Mouse (Mus musculus) liver, embryonic 12.5 days (tissue): Measurements from ENCODE around the gene Ddx10. TPM values are rescaled to one million over a fixed set of nuclear protein-coding genes. Genes with fewer than 3 reads are reported as not detected.

ENCODE experiments used
- ATAC-seq: fragments of 200-750 bp; cut with Nextera tagmentation; 2 replicates; pipeline ENCODE4 v1.8.0; 2017; ENCODE audit warnings: moderate number of reproducible peaks, mild to moderate bottlenecking, moderate library complexity
- H3K27ac ChIP-seq: fragments of 300-500 bp; sonication (generic); 2 replicates; pipeline ENCODE4 v1.5.1; 2016; ENCODE audit warnings: mild to moderate bottlenecking
- H3K27me3 ChIP-seq: fragments of 300-500 bp; sonication (generic); replicated peaks from 2 replicates; pipeline ENCODE4 v1.6.1; 2016; ENCODE audit warnings: mild to moderate bottlenecking, moderate library complexity
- H3K36me3 ChIP-seq: fragments of 300-500 bp; sonication (generic); 2 replicates; pipeline ENCODE4 v1.6.1; 2016; ENCODE audit warnings: mild to moderate bottlenecking, moderate library complexity
- H3K4me1 ChIP-seq: fragments of 300-500 bp; sonication (generic); 2 replicates; pipeline ENCODE4 v1.6.1; 2016
- H3K4me2 ChIP-seq: fragments of 300-500 bp; sonication (generic); 2 replicates; pipeline ENCODE4 v1.6.1; 2016; ENCODE audit warnings: mild to moderate bottlenecking, moderate library complexity
- H3K4me3 ChIP-seq: fragments of 300-500 bp; sonication (generic); 2 replicates; pipeline ENCODE4 v1.5.1; 2016; ENCODE audit warnings: mild to moderate bottlenecking, moderate library complexity
- H3K9ac ChIP-seq: fragments of 300-500 bp; sonication (generic); 2 replicates; pipeline ENCODE4 v1.6.1; 2016; ENCODE audit warnings: mild to moderate bottlenecking, moderate library complexity
- H3K9me3 ChIP-seq: fragments of 300-500 bp; sonication (generic); replicated peaks from 2 replicates; pipeline ENCODE4 v1.6.1; 2016; ENCODE audit warnings: mild to moderate bottlenecking, moderate library complexity
- WGBS: fragments of 180-500 bp; shearing (Covaris S2); methylation state at CpG from one replicate; pipeline ENCODE4 v1.1.7; 2016; ENCODE audit not compliant: insufficient replicate concordance; 5-methylcytosine and 5-hydroxymethylcytosine counted together
- polyA plus RNA-seq: library from polyadenylated mRNA; unstranded; fragments of >200 nt; fragmentation: Nextera tagmentation; extraction: Ambion mirVana; gene quantifications from 2 replicates; pipeline ENCODE4 v1.2.1, GENCODE M21; 2016

Gene Ddx10
- polyA plus RNA-seq, 1 experiment from 2014 or later, result 24.3 TPM

DNA sequence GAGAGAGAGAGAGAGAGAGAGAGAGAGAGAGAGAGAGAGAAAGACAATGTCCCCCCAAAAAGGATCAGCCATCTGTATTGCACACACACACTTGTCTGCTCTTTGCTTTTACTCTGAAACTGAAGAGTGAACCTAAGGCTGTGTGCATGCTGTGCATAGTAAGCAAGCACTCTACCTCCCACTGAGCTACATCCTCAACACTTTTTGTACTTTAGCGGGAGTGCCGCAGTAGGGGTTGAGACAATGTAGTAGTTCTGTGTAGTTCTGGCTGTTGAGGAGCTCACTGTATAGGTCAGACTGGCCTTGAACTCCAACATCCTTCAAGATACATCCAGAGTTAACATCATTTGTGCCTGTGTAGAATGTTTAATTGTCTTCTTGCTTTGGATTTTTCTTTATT is 17.7 kb upstream of the Ddx10 start:
- Histone ChIP-seq H3K9ac (no peak overlapping the region), H3K27me3 (no peaks in the 10 kb centered on the region), H3K4me2 (no peak overlapping the region), H3K36me3 (no peaks in the 10 kb centered on the region), H3K9me3 (no peaks in the 10 kb centered on the region), H3K27ac (no peak overlapping the region), H3K4me3 (no peak overlapping the region), H3K4me1 (no peaks in the 10 kb centered on the region)
- WGBS, result 83% methylated on average over 2 of the region's 2 CpGs
- ATAC-seq, result no peak

DNA sequence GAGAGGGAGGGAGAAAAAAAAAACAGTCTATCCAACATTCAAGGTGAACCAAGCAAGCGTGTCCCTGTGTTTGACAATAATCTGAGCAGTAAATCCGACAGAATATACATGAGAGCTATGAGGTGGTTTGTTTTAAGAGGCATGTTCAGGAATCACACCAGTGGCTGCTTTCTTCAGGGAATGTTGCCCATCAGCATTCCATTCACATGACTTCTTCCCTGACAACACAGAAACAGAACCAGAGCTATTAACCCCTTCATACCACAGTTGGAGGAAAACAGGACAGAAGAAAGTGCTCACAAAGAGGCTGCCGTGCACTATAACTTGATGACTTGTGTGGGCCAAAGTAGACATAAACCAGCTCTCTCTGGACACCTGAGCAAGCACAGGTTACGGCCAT is 16.5 kb upstream of the Ddx10 start:
- no peak overlapping the region for H3K4me3 ChIP-seq
- no peak overlapping the region for H3K27ac ChIP-seq
- no peaks in the 10 kb centered on the region for H3K36me3 ChIP-seq
- H3K9ac ChIP-seq, result no peak overlapping the region
- 60% methylated on average over 4 of the region's 4 CpGs for WGBS
- no peaks in the 10 kb centered on the region for H3K27me3 ChIP-seq
- no peak for ATAC-seq
- no peak overlapping the region for H3K4me2 ChIP-seq
- no peaks in the 10 kb centered on the region for H3K4me1 ChIP-seq
- no peaks in the 10 kb centered on the region for H3K9me3 ChIP-seq

DNA sequence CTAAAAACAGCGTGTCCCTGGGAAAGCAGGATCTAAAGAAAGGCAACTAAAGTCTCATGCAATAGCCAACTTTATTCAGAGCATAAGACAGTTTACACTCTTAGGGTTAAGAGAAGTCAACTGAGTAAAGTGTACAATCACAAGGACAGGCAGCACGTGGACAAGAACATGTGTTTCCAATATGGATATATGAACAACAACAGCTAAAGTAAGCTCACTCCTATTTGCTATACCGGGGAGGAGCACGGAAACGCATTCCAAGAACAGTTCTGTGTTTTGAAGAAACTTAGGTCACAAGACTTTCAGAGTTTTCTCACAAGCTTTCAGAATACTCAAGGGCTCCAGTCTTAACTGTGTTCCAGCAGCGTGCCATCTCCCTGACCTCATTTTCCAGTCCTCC is 10.3 kb upstream of the Ddx10 start:
- Histone ChIP-seq H3K4me3 (no peak overlapping the region), H3K9me3 (no peaks in the 10 kb centered on the region), H3K9ac (no peak overlapping the region), H3K36me3 (no peaks in the 10 kb centered on the region), H3K27ac (no peak overlapping the region), H3K4me1 (no peaks in the 10 kb centered on the region), H3K27me3 (no peaks in the 10 kb centered on the region), H3K4me2 (no peak overlapping the region)
- 36% methylated on average over 6 of the region's 6 CpGs for whole genome bisulfite sequencing
- no peak for ATAC-seq

DNA sequence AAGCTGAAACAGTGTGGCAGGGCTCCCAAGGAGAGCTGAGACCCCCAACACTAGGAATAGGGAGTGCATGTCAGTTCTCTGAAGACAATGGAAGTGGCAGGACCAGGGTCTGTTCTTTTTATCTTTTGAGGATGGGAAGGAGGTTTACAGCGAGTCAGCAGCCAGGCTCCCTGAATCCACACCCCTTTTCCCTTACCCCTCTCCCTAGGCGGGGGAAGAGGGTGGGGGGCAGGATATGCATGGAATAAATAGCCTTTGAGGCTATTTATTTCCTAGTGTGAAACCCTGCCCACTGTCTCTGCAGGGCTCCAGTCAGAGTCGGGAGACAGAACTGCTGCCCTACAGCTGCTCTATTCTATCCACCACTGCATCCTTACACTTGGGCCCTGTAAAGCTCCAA is 9.9 kb upstream of the Ddx10 start:
- H3K9me3 ChIP-seq, result no peaks in the 10 kb centered on the region
- 18% methylated on average over 3 of the region's 3 CpGs for WGBS
- ATAC-seq, result no peak

DNA sequence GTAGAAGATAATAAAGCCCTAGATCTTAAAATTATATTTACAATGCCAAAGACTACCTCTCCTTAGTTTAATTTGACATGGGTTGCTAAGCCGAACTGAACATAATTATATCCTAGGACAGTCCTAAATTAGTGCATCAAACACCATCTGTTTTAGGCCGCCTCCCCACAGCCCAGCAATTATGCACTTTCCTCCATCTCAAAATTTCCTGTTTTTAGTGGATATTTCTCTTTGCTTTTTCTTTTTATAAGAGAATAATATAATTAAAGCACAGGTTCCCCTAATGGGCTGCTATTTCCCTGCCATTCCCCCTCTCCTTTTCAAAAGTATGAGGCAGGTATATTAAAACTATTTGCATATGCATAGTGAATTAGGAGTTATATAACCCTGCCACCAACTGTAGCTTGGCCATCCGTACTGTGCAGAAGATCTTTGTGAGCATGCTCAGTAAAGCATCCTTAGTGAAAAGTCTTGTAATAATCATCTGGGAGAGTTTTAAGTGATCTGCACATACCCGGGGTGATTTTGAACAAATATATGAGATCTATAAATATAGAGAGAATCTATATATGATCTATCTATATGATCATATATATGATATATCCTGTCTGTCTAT is 8.9 kb upstream of the Ddx10 start:
- WGBS, result 74% methylated on average over 4 of the region's 4 CpGs
- Histone ChIP-seq H3K27me3 (no peaks in the 10 kb centered on the region), H3K9me3 (no peaks in the 10 kb centered on the region), H3K4me1 (no peaks in the 10 kb centered on the region), H3K9ac (no peak overlapping the region), H3K27ac (no peak overlapping the region), H3K4me3 (no peak overlapping the region), H3K36me3 (no peaks in the 10 kb centered on the region), H3K4me2 (no peak overlapping the region)
- ATAC-seq, result no peak

More for the DNA sequence above, 9.9 kb upstream of the Ddx10 start:
- no peaks in the 10 kb centered on the region for H3K36me3 ChIP-seq
- H3K27ac ChIP-seq, result no peak overlapping the region
- H3K4me1 ChIP-seq, result no peaks in the 10 kb centered on the region
- H3K27me3 ChIP-seq, result no peaks in the 10 kb centered on the region
- no peak overlapping the region for H3K4me3 ChIP-seq
- no peak overlapping the region for H3K9ac ChIP-seq
- H3K4me2 ChIP-seq, result no peak overlapping the region

DNA sequence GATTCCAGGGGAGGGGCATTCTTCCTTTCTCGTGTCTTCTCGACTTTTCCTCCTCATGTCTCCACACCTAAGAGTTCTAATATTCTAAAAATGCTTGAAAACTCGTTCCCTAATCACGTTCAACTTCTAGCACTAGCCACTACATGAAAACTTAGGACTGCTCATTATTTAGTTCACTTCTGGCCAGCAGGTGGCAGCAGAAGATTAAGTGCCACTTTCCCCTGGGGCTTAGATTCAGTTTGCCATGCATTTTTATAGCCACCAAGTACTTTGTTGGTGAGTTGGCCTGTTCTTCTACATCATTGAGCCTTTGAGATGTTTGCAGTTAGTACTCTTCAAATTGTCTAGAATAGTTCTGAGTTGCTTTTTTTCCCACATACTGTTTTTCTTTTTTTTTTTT is 6.5 kb upstream of the Ddx10 start:
- WGBS, result 4% methylated on average over 4 of the region's 4 CpGs
- ATAC-seq, result no peak
- Histone ChIP-seq H3K9ac (no peak overlapping the region), H3K27me3 (no peaks in the 10 kb centered on the region), H3K9me3 (no peaks in the 10 kb centered on the region), H3K27ac (no peak overlapping the region), H3K4me1 (no peaks in the 10 kb centered on the region), H3K4me3 (no peak overlapping the region), H3K36me3 (no peaks in the 10 kb centered on the region), H3K4me2 (no peak overlapping the region)

DNA sequence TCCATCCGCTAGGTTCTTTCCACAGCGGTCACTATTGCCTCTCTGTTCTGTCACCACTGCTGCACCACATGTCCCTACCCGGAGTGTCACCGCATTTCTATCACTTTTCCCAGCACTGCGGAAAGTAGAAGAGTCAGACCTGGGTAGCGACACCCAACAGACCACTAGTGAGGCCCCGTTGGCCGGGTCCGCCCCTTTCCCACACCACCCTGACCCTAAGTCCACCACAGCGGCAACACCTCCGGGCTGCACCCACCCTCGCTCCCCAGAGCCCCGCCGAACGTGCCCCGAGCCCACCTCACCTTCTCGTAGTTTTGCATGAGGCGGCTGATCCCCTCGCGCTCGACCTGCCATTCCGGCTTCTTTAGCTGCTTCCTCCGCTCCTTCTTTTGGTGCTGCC is 337 bp downstream of the Ddx10 start:
- Histone ChIP-seq H3K4me1 (peaks cover 24% of the 10 kb centered on the region), H3K36me3 (no peaks in the 10 kb centered on the region), H3K9ac (peak overlapping the region; percentile 81), H3K9me3 (no peaks in the 10 kb centered on the region), H3K27ac (peak overlapping the region; percentile 30; the same call in 1 of the 2 replicates), H3K4me2 (peak overlapping the region; percentile 97), H3K27me3 (no peaks in the 10 kb centered on the region), H3K4me3 (peak overlapping the region; percentile 89)
- WGBS, result under 1% methylated on average over 23 of the region's 23 CpGs
- ATAC-seq, result peak; percentile 40

DNA sequence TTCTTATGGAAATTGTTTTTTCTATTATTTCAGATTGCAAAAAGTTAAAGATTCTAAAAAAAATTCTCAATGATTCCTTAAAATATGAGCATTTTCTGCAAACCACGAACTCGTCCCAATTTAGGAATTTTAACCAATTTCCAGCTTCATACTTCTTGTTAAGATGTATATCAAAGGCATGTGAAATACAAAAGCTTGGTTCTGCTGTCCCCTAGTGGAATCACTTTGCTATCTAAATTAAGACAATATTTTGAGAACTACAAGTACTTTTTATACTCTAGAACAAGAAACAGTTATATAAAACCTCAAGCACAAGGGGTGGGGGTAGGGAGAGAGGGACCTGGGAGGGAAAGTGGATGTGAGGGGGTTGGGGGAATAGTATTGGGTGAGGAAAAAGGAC is 29.7 kb downstream of the Ddx10 start:
- no peak overlapping the region for H3K4me2 ChIP-seq
- H3K9me3 ChIP-seq, result no peaks in the 10 kb centered on the region
- no peak overlapping the region for H3K4me3 ChIP-seq
- H3K27ac ChIP-seq, result no peak overlapping the region
- WGBS, result 76% methylated on average over 2 of the region's 2 CpGs
- ATAC-seq, result no peak
- H3K9ac ChIP-seq, result no peak overlapping the region
- H3K36me3 ChIP-seq, result peaks cover 14% of the 10 kb centered on the region
- H3K4me1 ChIP-seq, result no peaks in the 10 kb centered on the region
- H3K27me3 ChIP-seq, result no peaks in the 10 kb centered on the region

DNA sequence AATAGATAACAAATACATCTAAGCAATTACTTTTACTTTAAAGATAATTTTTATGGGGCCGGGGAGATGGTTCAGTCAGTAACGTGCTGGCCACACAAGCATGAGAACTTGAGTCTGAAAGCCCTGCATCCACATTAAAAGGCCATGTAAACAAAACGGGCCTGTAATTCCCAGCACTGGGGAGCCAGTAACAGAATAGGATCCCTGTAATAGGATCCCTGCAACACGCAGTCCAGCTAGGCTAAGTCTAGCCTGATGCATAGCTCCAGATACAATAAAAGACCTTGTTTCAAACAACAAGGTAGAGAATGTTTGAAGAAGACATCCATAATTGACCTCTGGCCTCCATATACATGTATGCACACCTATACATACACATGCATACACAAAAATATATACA is 39.6 kb downstream of the Ddx10 start:
- no peak for ATAC-seq
- Histone ChIP-seq H3K4me3 (no peak overlapping the region), H3K9me3 (no peaks in the 10 kb centered on the region), H3K4me2 (no peak overlapping the region), H3K9ac (no peak overlapping the region), H3K4me1 (no peaks in the 10 kb centered on the region), H3K36me3 (peaks cover 12% of the 10 kb centered on the region), H3K27ac (no peak overlapping the region), H3K27me3 (no peaks in the 10 kb centered on the region)
- 76% methylated on average over 4 of the region's 4 CpGs for WGBS

DNA sequence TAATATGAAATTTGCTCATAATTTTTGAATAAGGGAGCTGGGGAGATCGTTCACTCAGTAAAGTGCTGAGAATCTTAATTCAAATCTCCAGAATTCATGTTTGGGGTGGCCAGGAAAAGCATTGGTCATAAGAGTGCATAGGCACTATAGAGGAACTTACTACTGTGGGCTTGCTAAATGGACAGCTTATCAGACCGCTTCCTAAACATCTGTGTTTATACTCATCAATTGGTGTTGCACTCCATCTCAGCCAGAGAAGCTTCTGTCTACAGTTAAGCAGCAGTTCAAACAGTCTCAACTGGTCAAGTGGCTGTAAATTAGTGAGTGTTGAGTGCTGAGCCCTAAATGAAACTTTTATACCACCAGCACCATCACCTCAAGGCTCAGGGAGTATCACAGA is 73.3 kb downstream of the Ddx10 start:
- Histone ChIP-seq H3K27ac (peak overlapping the region; percentile 34; the same call in 1 of the 2 replicates), H3K9me3 (no peaks in the 10 kb centered on the region), H3K4me1 (peaks cover 4% of the 10 kb centered on the region; the same call in 1 of the 2 replicates), H3K4me3 (no peak overlapping the region), H3K36me3 (no peaks in the 10 kb centered on the region), H3K27me3 (no peaks in the 10 kb centered on the region), H3K4me2 (no peak overlapping the region), H3K9ac (no peak overlapping the region)
- peak; percentile 83 for ATAC-seq
- WGBS, result 28% methylated on average over 2 of the region's 2 CpGs

DNA sequence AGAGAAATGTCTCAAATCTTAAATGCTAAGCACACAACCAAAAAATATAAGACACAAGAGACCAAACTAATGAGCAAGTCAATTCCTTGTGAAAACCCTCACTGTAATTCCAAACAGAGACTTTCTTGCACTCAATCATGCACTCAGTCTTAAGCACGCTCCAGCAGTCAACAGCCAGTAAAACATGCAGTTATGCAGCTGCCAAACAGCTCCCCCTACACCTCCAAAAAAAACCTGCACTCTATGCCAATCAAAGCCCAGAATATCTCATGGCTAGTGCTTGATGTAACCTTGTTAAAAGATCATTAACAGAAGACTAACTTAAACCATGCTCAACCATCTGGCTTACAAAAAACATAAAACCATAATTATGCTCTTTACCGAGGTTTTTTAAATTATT is 74.6 kb downstream of the Ddx10 start:
- H3K9ac ChIP-seq, result no peak overlapping the region
- no peak overlapping the region for H3K4me2 ChIP-seq
- peaks cover 4% of the 10 kb centered on the region; the same call in 1 of the 2 replicates for H3K4me1 ChIP-seq
- no peak for ATAC-seq
- H3K27me3 ChIP-seq, result no peaks in the 10 kb centered on the region
- H3K36me3 ChIP-seq, result no peaks in the 10 kb centered on the region
- no peak overlapping the region for H3K27ac ChIP-seq
- no peak overlapping the region for H3K4me3 ChIP-seq
- H3K9me3 ChIP-seq, result no peaks in the 10 kb centered on the region
- WGBS, result 51% methylated on average over 2 of the region's 2 CpGs

DNA sequence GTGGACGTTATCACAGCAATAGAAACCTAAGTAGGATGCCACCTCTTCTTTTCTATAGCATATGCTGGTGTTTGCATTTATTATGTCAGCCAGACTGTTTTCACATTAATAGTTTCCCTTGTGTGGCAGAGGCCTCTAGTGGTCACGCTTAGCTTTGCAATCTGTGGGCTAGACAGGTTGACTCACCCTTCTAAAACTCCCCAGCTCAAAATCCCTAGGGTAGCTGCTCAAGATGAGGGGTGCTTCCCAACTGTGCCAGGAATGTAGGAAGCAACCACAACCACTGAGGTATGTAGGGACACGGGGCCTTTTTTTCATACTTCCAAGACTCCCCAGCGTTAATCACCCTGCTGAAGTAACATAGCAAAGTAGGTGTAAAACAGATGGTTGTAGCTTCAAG is 103.6 kb downstream of the Ddx10 start:
- Histone ChIP-seq H3K4me3 (no peak overlapping the region), H3K4me1 (no peaks in the 10 kb centered on the region), H3K9ac (no peak overlapping the region), H3K9me3 (no peaks in the 10 kb centered on the region), H3K36me3 (no peaks in the 10 kb centered on the region), H3K27ac (no peak overlapping the region), H3K4me2 (no peak overlapping the region), H3K27me3 (no peaks in the 10 kb centered on the region)
- no peak for ATAC-seq
- 42% methylated on average over 4 of the region's 4 CpGs for WGBS

DNA sequence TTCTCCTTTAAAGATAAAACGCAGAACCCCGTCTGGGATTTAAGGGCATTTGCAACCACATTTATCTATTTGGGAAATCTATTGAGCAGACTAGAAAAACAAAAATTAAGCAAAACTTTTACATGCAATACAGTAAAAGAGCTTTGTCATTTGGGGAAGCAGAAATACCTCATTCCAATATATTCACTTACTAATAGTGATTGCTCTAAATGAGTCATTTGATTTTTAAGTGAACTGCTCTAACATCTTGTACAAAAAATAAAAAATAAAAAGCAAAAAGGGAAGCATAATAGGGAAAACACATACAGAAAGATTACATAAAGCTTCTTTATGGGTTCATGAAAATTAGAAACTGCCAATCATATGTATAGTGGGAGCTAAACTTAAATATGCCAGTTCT is 104.3 kb downstream of the Ddx10 start:
- no peaks in the 10 kb centered on the region for H3K27me3 ChIP-seq

More for the DNA sequence above, 104.3 kb downstream of the Ddx10 start:
- H3K4me1 ChIP-seq, result no peaks in the 10 kb centered on the region
- ATAC-seq, result no peak
- no peaks in the 10 kb centered on the region for H3K9me3 ChIP-seq
- H3K36me3 ChIP-seq, result no peaks in the 10 kb centered on the region
- 90% methylated on average over 2 of the region's 2 CpGs for WGBS
- H3K4me3 ChIP-seq, result no peak overlapping the region
- H3K4me2 ChIP-seq, result no peak overlapping the region
- no peak overlapping the region for H3K9ac ChIP-seq
- H3K27ac ChIP-seq, result no peak overlapping the region
